Mouse (Mus musculus) embryonic facial prominence, embryonic 14.5 days (tissue): ENCODE measurements around the gene Slc35a3. TPM values are rescaled to one million over a fixed set of nuclear protein-coding genes. Genes with fewer than 3 reads are reported as not detected.

Experiments used
- ATAC-seq: fragments of 200-750 bp; cut with Nextera tagmentation; 2 replicates; pipeline ENCODE4 v1.8.0; 2017; ENCODE audit warnings: low read depth, moderate number of reproducible peaks, moderate TSS enrichment
- DNase-seq: peaks from one replicate; pipeline ENCODE4 v3.0.0-alpha.2; 2015; ENCODE audit warnings: low spot score
- H3K27ac ChIP-seq: fragments of 300-500 bp; sonication (generic); replicated peaks from 2 replicates; pipeline ENCODE4 v1.5.1; 2014; ENCODE audit warnings: low read depth, mild to moderate bottlenecking, low read length, moderate library complexity
- H3K27me3 ChIP-seq: fragments of 300-500 bp; sonication (generic); replicated peaks from 2 replicates; pipeline ENCODE4 v1.6.1; 2014; ENCODE audit warnings: low read length; ENCODE audit not compliant: control insufficient read depth, insufficient read depth
- H3K36me3 ChIP-seq: fragments of 300-500 bp; sonication (generic); 2 replicates; pipeline ENCODE4 v1.6.1; 2014; ENCODE audit warnings: low read length, mixed read lengths; ENCODE audit not compliant: control insufficient read depth, insufficient read depth
- H3K4me1 ChIP-seq: fragments of 300-500 bp; sonication (generic); 2 replicates; pipeline ENCODE4 v1.6.1; 2014; ENCODE audit warnings: antibody characterized with exemption, low read length; ENCODE audit not compliant: control insufficient read depth, insufficient read depth
- H3K4me2 ChIP-seq: fragments of 300-500 bp; sonication (generic); 2 replicates; pipeline ENCODE4 v1.6.1; 2014; ENCODE audit warnings: low read depth, mild to moderate bottlenecking, low read length, moderate library complexity, mixed read lengths
- H3K4me3 ChIP-seq: fragments of 300-500 bp; sonication (generic); 2 replicates; pipeline ENCODE4 v1.5.1; 2014; ENCODE audit warnings: low read depth, mild to moderate bottlenecking, low read length
- H3K9ac ChIP-seq: fragments of 300-500 bp; sonication (generic); 2 replicates; pipeline ENCODE4 v1.6.1; 2014; ENCODE audit warnings: low read depth, mild to moderate bottlenecking, low read length, moderate library complexity, mixed read lengths
- H3K9me3 ChIP-seq: fragments of 300-500 bp; sonication (generic); 2 replicates; pipeline ENCODE4 v1.6.1; 2016; ENCODE audit warnings: low read length; ENCODE audit not compliant: control insufficient read depth
- WGBS: fragments of 180-500 bp; shearing (Covaris S2); extraction: QIAGEN DNeasy Blood & Tissue Kit; methylation state at CpG from one replicate; pipeline ENCODE4 v1.1.7; 2014; 5-methylcytosine and 5-hydroxymethylcytosine counted together
- polyA plus RNA-seq: library from polyadenylated mRNA; unstranded; fragments of >200 nt; fragmentation: Nextera tagmentation; extraction: Ambion mirVana; gene quantifications from 2 replicates; pipeline ENCODE4 v1.2.1, GENCODE M21; 2014

Gene Slc35a3
- polyA plus RNA-seq, 1 experiment from 2014 or later: 9.4 TPM

GRCm38 (mm10) chr3:116705637-116706204, 6.9 kb downstream of the Slc35a3 start:
- no peak overlapping the region for H3K27ac ChIP-seq
- H3K36me3 ChIP-seq: no peaks in the 10 kb centered on the region
- ATAC-seq (no peak), DNase-seq (no peak)
- H3K9me3 ChIP-seq: no peaks in the 10 kb centered on the region
- no peak overlapping the region for H3K4me3 ChIP-seq
- no peak overlapping the region for H3K4me2 ChIP-seq
- H3K27me3 ChIP-seq: no peaks in the 10 kb centered on the region
- peaks cover under 1% of the 10 kb centered on the region for H3K4me1 ChIP-seq
- 94% methylated on average over 1 of the region's 1 CpGs for WGBS
- no peak overlapping the region for H3K9ac ChIP-seq

GRCm38 (mm10) chr3:116703835-116704234, 8.8 kb downstream of the Slc35a3 start:
- Histone ChIP-seq H3K4me3 (no peak overlapping the region), H3K27me3 (no peaks in the 10 kb centered on the region), H3K4me2 (no peak overlapping the region), H3K27ac (no peak overlapping the region), H3K36me3 (no peaks in the 10 kb centered on the region), H3K9ac (no peak overlapping the region), H3K9me3 (no peaks in the 10 kb centered on the region), H3K4me1 (no peaks in the 10 kb centered on the region)
- ATAC-seq (no peak), DNase-seq (no peak)
- WGBS: 92% methylated on average over 5 of the region's 5 CpGs

GRCm38 (mm10) chr3:116702647-116703272, 9.9 kb downstream of the Slc35a3 start:
- Histone ChIP-seq H3K4me1 (no peaks in the 10 kb centered on the region), H3K27ac (no peak overlapping the region), H3K27me3 (no peaks in the 10 kb centered on the region), H3K4me3 (no peak overlapping the region), H3K36me3 (no peaks in the 10 kb centered on the region), H3K9me3 (no peaks in the 10 kb centered on the region), H3K4me2 (no peak overlapping the region), H3K9ac (no peak overlapping the region)
- DNase-seq (no peak), ATAC-seq (no peak)
- WGBS: 93% methylated on average over 1 of the region's 1 CpGs

GRCm38 (mm10) chr3:116701601-116702000, 11.0 kb downstream of the Slc35a3 start:
- no peak overlapping the region for H3K9ac ChIP-seq

GRCm38 (mm10) chr3:116698786-116699185, 13.8 kb downstream of the Slc35a3 start:
- no peak overlapping the region for H3K4me3 ChIP-seq
- H3K27ac ChIP-seq: no peak overlapping the region
- no peaks in the 10 kb centered on the region for H3K4me1 ChIP-seq
- no peaks in the 10 kb centered on the region for H3K9me3 ChIP-seq
- H3K27me3 ChIP-seq: no peaks in the 10 kb centered on the region
- DNase-seq: peak; percentile 18
- H3K4me2 ChIP-seq: no peak overlapping the region
- peaks cover 8% of the 10 kb centered on the region; the same call in 1 of the 2 replicates for H3K36me3 ChIP-seq
- ATAC-seq: no peak
- WGBS: 65% methylated on average over 2 of the region's 2 CpGs
- H3K9ac ChIP-seq: no peak overlapping the region

More at GRCm38 (mm10) chr3:116701601-116702000, 11.0 kb downstream of the Slc35a3 start:
- WGBS: 91% methylated on average over 4 of the region's 4 CpGs
- Histone ChIP-seq H3K4me1 (no peaks in the 10 kb centered on the region), H3K27me3 (no peaks in the 10 kb centered on the region), H3K36me3 (no peaks in the 10 kb centered on the region), H3K4me3 (no peak overlapping the region), H3K9me3 (no peaks in the 10 kb centered on the region), H3K27ac (no peak overlapping the region), H3K4me2 (no peak overlapping the region)
- no peak for DNase-seq
- no peak for ATAC-seq

- DNase-seq: no peak
These were observed 17.0 kb downstream of the Slc35a3 start for GRCm38 (mm10) chr3:116695666-116695985.

GRCm38 (mm10) chr3:116694955-116695665, 17.5 kb downstream of the Slc35a3 start:
- DNase-seq: no peak
- peaks cover 13% of the 10 kb centered on the region; the same call in 1 of the 2 replicates for H3K36me3 ChIP-seq
- no peak overlapping the region for H3K9ac ChIP-seq
- no peak overlapping the region for H3K4me2 ChIP-seq
- no peak overlapping the region for H3K4me3 ChIP-seq
- ATAC-seq: no peak
- WGBS: 88% methylated on average over 8 of the region's 8 CpGs
- no peaks in the 10 kb centered on the region for H3K9me3 ChIP-seq
- no peaks in the 10 kb centered on the region for H3K27me3 ChIP-seq
- H3K27ac ChIP-seq: no peak overlapping the region
- no peaks in the 10 kb centered on the region for H3K4me1 ChIP-seq

More at GRCm38 (mm10) chr3:116695666-116695985, 17.0 kb downstream of the Slc35a3 start:
- no peak overlapping the region for H3K27ac ChIP-seq
- H3K4me1 ChIP-seq: no peaks in the 10 kb centered on the region
- H3K27me3 ChIP-seq: no peaks in the 10 kb centered on the region
- H3K9me3 ChIP-seq: no peaks in the 10 kb centered on the region
- no peak for ATAC-seq
- no peak overlapping the region for H3K4me3 ChIP-seq
- peaks cover 13% of the 10 kb centered on the region; the same call in 1 of the 2 replicates for H3K36me3 ChIP-seq
- WGBS: 86% methylated on average over 2 of the region's 2 CpGs
- no peak overlapping the region for H3K4me2 ChIP-seq
- H3K9ac ChIP-seq: no peak overlapping the region

- H3K4me3 ChIP-seq: no peak overlapping the region
- no peaks in the 10 kb centered on the region for H3K27me3 ChIP-seq
- no peaks in the 10 kb centered on the region for H3K9me3 ChIP-seq
- no peak overlapping the region for H3K9ac ChIP-seq
- peaks cover 13% of the 10 kb centered on the region; the same call in 1 of the 2 replicates for H3K36me3 ChIP-seq
- 95% methylated on average over 3 of the region's 3 CpGs for WGBS
- H3K4me1 ChIP-seq: no peaks in the 10 kb centered on the region
- DNase-seq: no peak
- H3K4me2 ChIP-seq: no peak overlapping the region
- ATAC-seq: no peak
- H3K27ac ChIP-seq: no peak overlapping the region
These were observed 18.3 kb downstream of the Slc35a3 start for GRCm38 (mm10) chr3:116694312-116694711.
